Mouse (Mus musculus) large intestine, adult 2 months (tissue): ENCODE measurements around the gene Olfr159. TPM values are rescaled to one million over a fixed set of nuclear protein-coding genes. Genes with fewer than 3 reads are reported as not detected.
"Not testable (repeated sequence)": the region's sequence is repeated elsewhere in the genome, so short reads cannot be mapped to it uniquely, and the experiment has no call there.

Experiments
- DNase-seq: peaks from one replicate; pipeline ENCODE4 v3.0.0-alpha.2; 2012; ENCODE audit warnings: low read depth, low spot score
- WGBS: fragments of 180-500 bp; shearing (Covaris S2); methylation state at CpG from one replicate; pipeline ENCODE4 v1.1.7; 2018; 5-methylcytosine and 5-hydroxymethylcytosine counted together
- polyA plus RNA-seq: library from polyadenylated mRNA; depleted of rRNA; stranded (reverse); fragments of >200 nt; gene quantifications from 2 replicates; pipeline ENCODE4 v1.2.3, GENCODE M21; 2012; rRNA removed

Gene Olfr159
- polyA plus RNA-seq = not detected in 2 replicates

- WGBS = 75% methylated on average over 6 of the region's 6 CpGs
- no peak for DNase-seq
Observed at GRCm38 (mm10) chr4:43770909-43771308, at the start of gene Olfr159. TSS of gene Olfr159 (minus strand) at chr4:43771009.

DNA sequence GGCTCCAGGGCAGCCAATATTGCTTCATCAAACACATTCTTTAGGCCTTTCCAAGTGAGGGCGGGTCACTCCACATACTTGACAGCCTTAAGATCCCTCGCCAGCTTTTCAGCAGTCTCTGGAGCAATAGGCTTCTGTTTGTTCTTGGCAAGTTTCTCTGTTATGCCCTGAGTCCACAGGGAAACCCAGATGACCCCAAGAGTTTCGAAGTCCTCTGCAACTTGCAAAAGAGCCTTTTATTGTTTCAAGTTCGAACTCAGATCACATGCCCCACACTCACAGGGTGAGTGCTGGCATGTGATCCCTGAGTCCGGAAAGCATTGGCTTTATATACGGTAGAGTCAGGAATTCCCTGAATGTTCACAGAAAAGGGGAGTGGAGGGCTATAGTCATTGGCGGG is 28.1 kb upstream of the Olfr159 start:
- no peak for DNase-seq
- 38% methylated on average over 7 of the region's 7 CpGs for WGBS

- DNase-seq = not testable (repeated sequence)
- WGBS = 52% methylated on average over 5 of the region's 5 CpGs
Observed at GRCm38 (mm10) chr4:43795844-43796243, 25.0 kb upstream of the Olfr159 start.

GRCm38 (mm10) chr4:43795296-43795695 is 24.5 kb upstream of the Olfr159 start:
- 73% methylated on average over 6 of the region's 6 CpGs for WGBS
- no peak for DNase-seq

- WGBS = 26% methylated on average over 2 of the region's 2 CpGs
- DNase-seq = no peak
Observed at GRCm38 (mm10) chr4:43772304-43772703, 1.5 kb upstream of the Olfr159 start.

DNA sequence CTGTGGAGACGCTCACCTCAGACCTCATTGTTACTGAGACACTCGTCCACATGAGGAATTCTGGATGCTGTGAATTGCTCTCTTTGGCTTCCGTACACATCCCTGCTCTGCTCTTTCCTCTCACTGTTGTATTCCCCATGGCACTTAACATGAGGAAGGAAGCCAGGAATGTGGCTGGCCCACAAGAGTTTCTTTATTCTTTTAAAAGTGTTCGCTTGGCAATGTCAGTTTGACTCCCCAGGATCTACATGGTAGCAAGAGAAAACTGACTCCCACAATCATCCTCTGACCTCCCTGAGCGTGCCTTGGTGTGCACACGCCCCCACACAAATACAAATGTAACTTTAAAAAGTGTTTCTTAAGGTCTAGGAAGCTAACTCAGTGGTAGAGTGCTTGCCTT is 817 bp upstream of the Olfr159 start:
- WGBS = 37% methylated on average over 6 of the region's 6 CpGs
- no peak for DNase-seq

DNA sequence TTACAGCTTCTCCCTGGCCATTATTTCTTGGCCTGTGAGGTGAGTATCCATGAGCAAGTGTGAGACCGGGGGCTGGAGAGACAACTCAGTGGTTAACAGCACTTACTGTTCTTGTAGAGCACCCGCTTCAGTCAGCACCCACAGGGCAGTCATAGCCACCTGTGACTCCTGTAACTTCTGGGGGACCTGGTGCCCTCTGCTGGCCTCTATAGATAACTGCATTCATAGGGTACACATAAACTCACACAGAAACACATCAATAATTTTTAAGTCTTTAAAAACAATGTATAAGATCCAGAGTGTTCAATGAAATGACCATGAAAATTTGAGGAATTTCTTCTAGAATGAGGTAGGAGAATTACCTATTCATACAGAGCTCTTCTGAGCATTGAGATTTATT is 1.4 kb downstream of the Olfr159 start:
- DNase-seq = no peak
- 95% methylated on average over 2 of the region's 2 CpGs for WGBS

GRCm38 (mm10) chr4:43768341-43768740 is 2.5 kb downstream of the Olfr159 start:
- DNase-seq = no peak
- WGBS = 74% methylated on average over 5 of the region's 5 CpGs

DNA sequence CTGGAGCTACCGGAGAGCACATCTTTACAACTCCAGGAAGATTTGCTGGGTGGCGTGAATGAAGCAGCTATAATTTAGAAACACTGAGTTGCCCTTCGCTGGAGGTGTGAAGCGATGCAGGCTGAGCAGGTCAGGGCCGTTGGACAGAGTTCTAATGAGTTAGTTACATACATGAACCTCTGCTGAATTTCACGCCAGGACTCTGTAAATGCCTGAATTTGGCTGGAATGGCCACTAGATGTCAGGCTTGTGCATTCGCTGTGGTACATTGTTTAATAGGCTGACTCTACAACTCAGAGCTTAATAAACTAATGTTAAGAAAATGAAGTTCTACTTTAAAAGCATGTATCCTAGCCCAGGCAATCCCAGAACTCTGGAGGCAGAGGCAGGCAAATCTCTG is 7.4 kb downstream of the Olfr159 start:
- WGBS = 19% methylated on average over 7 of the region's 7 CpGs
- DNase-seq = peak; percentile 19

DNA sequence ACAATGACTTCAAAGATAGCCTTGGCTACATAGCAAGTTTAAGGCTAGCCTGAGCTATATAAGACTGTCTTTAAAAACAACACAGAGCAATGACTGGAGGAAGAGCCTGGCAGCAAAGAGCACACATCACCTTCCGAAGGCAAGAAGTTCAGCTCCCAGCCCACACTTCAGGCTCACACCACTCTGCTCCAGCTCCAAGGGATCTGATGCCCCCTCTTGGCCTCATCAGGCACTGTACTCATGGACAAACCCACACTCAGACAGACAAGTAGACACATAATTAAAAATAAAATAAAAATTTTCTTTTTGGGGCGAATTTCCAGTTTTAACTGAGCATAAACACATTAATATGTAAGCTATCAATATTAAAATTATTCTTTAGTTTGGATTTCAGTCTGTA is 9.5 kb downstream of the Olfr159 start:
- WGBS = 66% methylated on average over 2 of the region's 2 CpGs
- DNase-seq = no peak

DNA sequence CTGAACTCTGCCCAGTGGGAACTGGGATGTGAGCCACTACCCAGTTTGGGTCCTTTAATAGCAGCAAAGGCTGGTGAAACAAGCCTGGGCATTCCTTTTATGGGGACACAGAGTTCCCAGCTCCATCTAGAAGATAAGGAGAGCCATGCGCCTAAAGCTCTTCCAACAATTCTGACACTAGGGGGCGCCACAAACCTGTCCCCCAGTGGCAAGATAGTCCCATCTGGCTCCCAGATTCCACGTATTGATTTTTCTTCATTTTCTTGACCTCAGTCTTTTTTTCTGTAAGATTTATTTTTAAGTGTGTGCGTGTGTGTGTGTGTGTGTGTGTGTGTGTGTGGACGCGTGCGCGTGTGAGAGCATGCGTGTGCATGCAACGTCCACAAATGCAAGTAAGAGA is 10.3 kb downstream of the Olfr159 start:
- 70% methylated on average over 10 of the region's 10 CpGs for WGBS
- no peak for DNase-seq

DNA sequence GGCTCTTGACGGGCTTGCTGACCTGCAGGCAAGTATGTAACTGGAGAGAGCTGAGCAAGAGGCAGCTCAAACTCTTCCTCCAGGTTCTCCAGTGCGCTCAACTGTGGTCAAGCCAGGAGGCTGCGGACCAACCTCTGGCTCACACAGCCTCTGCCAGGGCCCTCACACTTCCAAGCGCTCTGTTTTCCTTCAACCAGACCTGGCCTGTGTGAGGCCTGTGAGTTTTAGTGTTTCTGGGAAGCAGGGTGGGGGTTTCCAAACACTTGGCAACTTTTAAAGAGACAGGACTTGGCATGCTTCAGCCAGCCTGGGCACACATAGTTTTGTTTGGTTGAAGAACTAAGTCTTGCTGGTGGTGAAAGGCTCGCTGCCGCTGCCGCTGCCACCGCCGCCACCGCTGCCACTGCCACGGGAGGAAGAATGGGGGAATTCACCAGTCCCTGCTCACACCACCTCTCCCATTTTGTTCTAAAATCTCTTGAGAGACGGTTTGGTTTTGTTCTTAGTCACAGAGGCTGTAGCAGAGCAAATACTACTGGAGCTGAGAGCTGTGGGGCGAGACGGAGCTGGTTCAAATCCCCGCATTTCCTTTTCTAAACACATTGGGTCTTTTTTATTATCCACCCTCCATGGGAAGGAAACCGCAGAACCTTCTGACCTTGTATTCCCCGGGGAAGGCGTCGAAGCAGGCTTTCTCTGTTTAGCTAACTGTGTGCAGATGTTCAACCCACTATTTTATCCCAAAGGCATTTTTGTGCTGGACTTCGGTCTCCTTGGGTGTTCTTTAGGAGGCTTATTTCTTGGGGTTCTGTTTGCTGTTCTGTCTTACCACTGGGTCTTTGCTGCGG is 11.0 kb downstream of the Olfr159 start:
- WGBS = 68% methylated on average over 21 of the region's 21 CpGs
- no peak for DNase-seq

- WGBS = 50% methylated on average over 6 of the region's 6 CpGs
- no peak for DNase-seq
Observed at GRCm38 (mm10) chr4:43757213-43757612, 13.6 kb downstream of the Olfr159 start.

DNA sequence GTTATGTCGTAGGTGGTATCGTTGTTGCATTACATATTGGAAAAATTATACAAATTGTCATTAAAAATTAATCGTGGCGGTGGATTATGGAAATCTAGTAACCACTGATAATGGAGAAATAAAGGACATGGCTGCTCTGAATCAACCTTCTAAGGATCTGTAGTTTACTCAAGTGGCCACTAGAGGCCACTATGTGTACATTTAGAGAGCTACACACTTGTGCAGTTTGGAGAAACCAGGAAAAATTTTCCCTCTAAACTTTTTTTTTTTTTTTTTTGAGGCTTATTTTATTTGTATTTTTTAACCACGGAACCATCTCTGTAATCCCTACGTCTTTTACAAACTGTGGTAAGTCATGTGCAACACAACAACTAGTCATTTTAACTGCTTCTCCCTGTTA is 25.6 kb downstream of the Olfr159 start:
- no peak for DNase-seq

GRCm38 (mm10) chr4:43743099-43743498 is 27.7 kb downstream of the Olfr159 start:
- WGBS = 38% methylated on average over 1 of the region's 1 CpGs

More for the DNA sequence above, 25.6 kb downstream of the Olfr159 start:
- WGBS = 13% methylated on average over 6 of the region's 6 CpGs

GRCm38 (mm10) chr4:43742637-43743036 is 28.2 kb downstream of the Olfr159 start:
- no peak for DNase-seq
- WGBS = 39% methylated on average over 4 of the region's 4 CpGs

More at GRCm38 (mm10) chr4:43743099-43743498, 27.7 kb downstream of the Olfr159 start:
- DNase-seq = no peak

- WGBS = 31% methylated on average over 5 of the region's 5 CpGs
- DNase-seq = no peak
Observed at GRCm38 (mm10) chr4:43741526-43741925, 29.3 kb downstream of the Olfr159 start.

DNA sequence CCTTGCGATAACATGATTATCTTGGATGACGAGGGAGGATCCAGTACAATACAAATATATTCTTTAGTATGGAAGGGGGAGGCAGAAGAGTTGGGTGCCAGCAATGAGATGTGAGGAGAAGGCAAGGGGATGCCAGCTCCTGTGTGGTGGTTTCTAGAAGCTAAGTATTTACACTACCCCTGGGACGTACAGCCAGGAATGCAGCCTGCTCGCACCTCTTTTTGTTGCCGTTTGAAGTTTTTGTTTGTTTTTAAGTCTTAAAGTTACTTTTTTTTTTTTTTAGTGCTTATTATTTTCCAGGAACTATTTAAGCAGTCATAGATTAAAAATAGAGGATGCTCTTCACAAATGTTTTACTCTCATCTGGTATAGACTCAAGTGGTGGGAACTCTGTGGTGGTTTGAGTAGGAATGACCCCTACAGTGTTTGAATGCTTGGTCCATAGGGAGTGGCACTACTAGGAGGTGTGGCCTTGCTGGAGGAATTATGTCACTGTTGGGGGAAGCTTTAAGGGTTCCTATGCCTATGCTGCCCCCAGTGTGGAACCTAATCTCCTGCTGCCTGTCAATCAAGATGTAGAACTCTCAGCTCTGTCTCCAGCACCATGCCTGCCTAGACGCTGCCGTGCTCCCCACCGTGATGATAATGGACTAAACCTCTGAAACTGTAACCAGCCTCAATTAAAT is 31.7 kb downstream of the Olfr159 start:
- DNase-seq = no peak
- 43% methylated on average over 8 of the region's 8 CpGs for WGBS

DNA sequence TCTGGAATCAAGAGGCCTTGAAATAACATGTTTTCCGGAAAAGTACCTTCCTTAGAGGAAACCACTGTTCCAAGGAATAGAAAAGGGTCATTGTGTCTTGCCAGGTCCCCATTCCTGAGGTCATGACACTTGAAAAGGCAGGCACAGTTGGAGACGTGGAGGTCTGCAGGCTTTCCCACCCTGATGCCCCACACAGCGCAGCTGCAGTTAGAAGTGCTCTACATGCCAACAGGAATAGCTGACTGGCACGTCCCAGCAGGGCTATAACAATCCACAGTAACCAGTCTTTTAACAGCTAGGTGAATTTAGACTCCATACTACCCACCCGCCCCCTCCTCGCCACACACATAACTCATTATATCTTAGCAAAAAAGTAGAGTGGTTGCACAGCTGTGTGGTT is 33.7 kb downstream of the Olfr159 start:
- 73% methylated on average over 6 of the region's 6 CpGs for WGBS

GRCm38 (mm10) chr4:43733186-43733585 is 37.6 kb downstream of the Olfr159 start:
- 80% methylated on average over 5 of the region's 5 CpGs for WGBS
- DNase-seq = no peak

More for the DNA sequence above, 33.7 kb downstream of the Olfr159 start:
- DNase-seq = no peak

DNA sequence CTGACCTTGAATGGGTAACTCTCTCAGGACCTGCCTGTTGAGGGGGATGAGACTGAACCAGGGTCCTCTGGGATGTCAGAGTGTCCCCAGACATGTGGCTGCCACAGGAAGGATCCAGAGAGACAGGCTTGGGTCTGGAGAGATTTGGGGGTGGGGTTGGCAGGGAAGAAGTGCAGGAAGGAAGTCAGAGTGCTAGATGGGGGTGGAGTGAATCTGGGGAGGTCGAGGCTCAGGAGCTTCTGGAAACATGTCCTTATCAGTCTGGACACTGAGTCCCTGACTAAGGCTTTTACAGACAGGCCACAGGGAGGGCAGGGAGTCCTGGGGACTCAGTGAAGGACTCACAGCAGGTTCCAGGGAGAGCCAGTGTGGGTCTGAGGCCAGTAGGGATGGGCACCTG is 38.6 kb downstream of the Olfr159 start:
- no peak for DNase-seq
- 11% methylated on average over 1 of the region's 1 CpGs for WGBS
